Mouse (Mus musculus) lung, postnatal 0 days (tissue): ENCODE measurements around the gene Gdpd3. TPM values are rescaled to one million over a fixed set of nuclear protein-coding genes. Genes with fewer than 3 reads are reported as not detected.

Experiments used
- ATAC-seq: fragments of 200-750 bp; cut with Nextera tagmentation; 2 replicates; pipeline ENCODE4 v1.8.0; 2017; ENCODE audit warnings: moderate library complexity
- DNase-seq: peaks from one replicate; pipeline ENCODE4 v3.0.0-alpha.2; 2016; ENCODE audit warnings: low spot score
- H3K27ac ChIP-seq: fragments of 300-500 bp; sonication (generic); 2 replicates; pipeline ENCODE4 v1.5.1; 2014; ENCODE audit warnings: antibody characterized with exemption, mild to moderate bottlenecking, low read length, mixed read lengths
- H3K27me3 ChIP-seq: fragments of 300-500 bp; sonication (generic); replicated peaks from 2 replicates; pipeline ENCODE4 v1.6.1; 2014; ENCODE audit warnings: low read length, mixed read lengths; ENCODE audit not compliant: insufficient read depth
- H3K36me3 ChIP-seq: fragments of 300-500 bp; sonication (generic); 2 replicates; pipeline ENCODE4 v1.6.1; 2014; ENCODE audit warnings: low read length, mixed read lengths; ENCODE audit not compliant: insufficient read depth
- H3K4me1 ChIP-seq: fragments of 300-500 bp; sonication (generic); 2 replicates; pipeline ENCODE4 v1.6.1; 2014; ENCODE audit warnings: antibody characterized with exemption, low read depth, low read length, mixed read lengths; ENCODE audit not compliant: insufficient read depth
- H3K4me2 ChIP-seq: fragments of 300-500 bp; sonication (generic); replicated peaks from 2 replicates; pipeline ENCODE4 v1.6.1; 2014; ENCODE audit warnings: low read depth, mild to moderate bottlenecking, low read length, moderate library complexity, mixed read lengths
- H3K4me3 ChIP-seq: fragments of 300-500 bp; sonication (generic); 2 replicates; pipeline ENCODE4 v1.5.1; 2014; ENCODE audit warnings: low read depth, low read length
- H3K9ac ChIP-seq: fragments of 300-500 bp; sonication (generic); replicated peaks from 2 replicates; pipeline ENCODE4 v1.6.1; 2014; ENCODE audit warnings: low read depth, mild to moderate bottlenecking
- H3K9me3 ChIP-seq: fragments of 300-500 bp; sonication (generic); 2 replicates; pipeline ENCODE4 v1.6.1; 2016; ENCODE audit warnings: low read length, mixed read lengths
- CTCF ChIP-seq: IDR thresholded peaks from 2 replicates; pipeline ENCODE4 v1.5.1; 2016; ENCODE audit warnings: antibody characterized with exemption, mild to moderate bottlenecking
- EP300 ChIP-seq: IDR thresholded peaks from 2 replicates; pipeline ENCODE4 v1.6.1; 2016; ENCODE audit warnings: antibody characterized with exemption, mild to moderate bottlenecking, control low read depth
- WGBS: fragments of 180-500 bp; shearing (Covaris S2); extraction: QIAGEN DNeasy Blood & Tissue Kit; methylation state at CpG from one replicate; pipeline ENCODE4 v1.1.7; 2014; 5-methylcytosine and 5-hydroxymethylcytosine counted together
- polyA plus RNA-seq: library from polyadenylated mRNA; unstranded; fragments of >200 nt; fragmentation: Nextera tagmentation; extraction: Ambion mirVana; gene quantifications from 2 replicates; pipeline ENCODE4 v1.2.1, GENCODE M21; 2015

The Gdpd3 gene
- polyA plus RNA-seq, 1 experiment from 2014 or later, result 3.4 TPM

GRCm38 (mm10) chr7:126780971-126781635 lies 15.0 kb downstream of the Gdpd3 start, which contains the start of gene Tbx6:
Tbx6 (plus strand) TSS chr7:126781483.
- DNase-seq, result no peak
- 11% methylated on average over 22 of the region's 22 CpGs for WGBS
- TF ChIP-seq CTCF (no peak), EP300 (no peak)
- H3K9me3 ChIP-seq, result no peaks in the 10 kb centered on the region
- peak within 1 kb of the TSS; percentile 28 for H3K4me3 ChIP-seq
- peaks cover 11% of the 10 kb centered on the region for H3K36me3 ChIP-seq
- ATAC-seq, result no peak
- peak within 1 kb of the TSS; percentile 72 for H3K4me2 ChIP-seq
- peaks cover 26% of the 10 kb centered on the region for H3K4me1 ChIP-seq
- no peak within 1 kb of the TSS for H3K27ac ChIP-seq
- H3K27me3 ChIP-seq, result no peaks in the 10 kb centered on the region
- H3K9ac ChIP-seq, result 0 out of 2 replicates have a peak within 1 kb of the TSS, but pooled peaks have one; percentile 16

DNA sequence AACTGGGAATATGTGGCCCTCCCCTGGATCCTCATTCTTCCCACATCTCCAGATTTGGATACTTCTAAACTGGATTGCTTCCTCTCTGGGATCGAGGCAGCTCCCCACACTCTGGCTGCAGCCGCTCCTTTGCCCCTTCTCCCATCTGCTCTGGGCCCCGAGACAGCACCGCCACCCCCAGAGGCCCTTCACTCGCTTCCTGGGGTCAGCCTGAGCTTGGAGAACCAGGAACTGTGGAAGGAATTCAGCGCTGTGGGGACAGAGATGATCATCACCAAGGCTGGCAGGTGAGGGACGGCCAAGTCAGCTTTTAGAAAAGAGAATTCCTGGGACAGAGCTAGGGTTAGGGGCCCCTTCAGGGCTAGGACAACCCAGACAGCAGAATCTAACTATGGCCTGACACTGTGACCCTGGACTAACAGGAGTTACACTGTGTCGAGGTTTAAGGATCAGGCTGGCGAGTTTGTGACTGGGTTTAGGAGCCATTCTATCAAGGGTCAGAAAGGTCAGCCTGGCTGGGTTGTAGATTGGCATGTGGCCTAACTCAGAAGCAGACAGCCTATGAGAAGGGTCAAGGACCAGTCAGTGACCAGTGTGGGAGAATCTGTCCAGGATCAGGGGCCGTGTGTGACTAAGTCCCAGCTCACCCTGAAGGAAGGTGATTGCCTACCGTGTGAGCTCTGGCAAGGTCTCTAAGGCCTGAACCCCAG lies 15.7 kb downstream of the Gdpd3 start:
- ATAC-seq (no peak), DNase-seq (no peak)
- no peak overlapping the region for H3K27ac ChIP-seq
- WGBS, result 47% methylated on average over 11 of the region's 11 CpGs
- H3K9me3 ChIP-seq, result no peaks in the 10 kb centered on the region
- peak overlapping the region; percentile 72; the same call in 1 of the 2 replicates for H3K4me2 ChIP-seq
- H3K4me3 ChIP-seq, result no peak overlapping the region
- TF ChIP-seq CTCF, result no peak
- no peak for TF ChIP-seq EP300
- H3K36me3 ChIP-seq, result peaks cover 18% of the 10 kb centered on the region
- H3K9ac ChIP-seq, result no peak overlapping the region
- no peaks in the 10 kb centered on the region for H3K27me3 ChIP-seq
- H3K4me1 ChIP-seq, result peaks cover 26% of the 10 kb centered on the region

DNA sequence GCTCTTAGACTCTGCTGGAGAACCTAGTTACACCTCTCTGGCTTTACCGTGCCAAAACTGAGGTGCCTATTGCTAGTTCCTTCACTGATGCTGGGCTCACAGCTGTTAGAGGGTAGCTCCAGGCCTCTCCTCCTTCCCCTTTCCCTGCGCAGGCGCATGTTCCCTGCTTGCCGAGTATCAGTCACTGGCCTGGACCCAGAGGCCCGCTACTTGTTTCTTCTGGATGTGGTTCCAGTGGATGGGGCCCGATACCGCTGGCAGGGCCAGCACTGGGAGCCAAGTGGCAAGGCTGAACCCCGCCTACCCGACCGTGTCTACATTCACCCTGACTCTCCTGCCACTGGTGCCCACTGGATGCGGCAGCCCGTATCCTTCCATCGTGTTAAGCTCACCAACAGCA lies 16.6 kb downstream of the Gdpd3 start:
- no peak for DNase-seq
- TF ChIP-seq EP300 (no peak), CTCF (no peak)
- H3K9me3 ChIP-seq, result no peaks in the 10 kb centered on the region
- H3K27me3 ChIP-seq, result no peaks in the 10 kb centered on the region
- H3K4me2 ChIP-seq, result no peak overlapping the region
- no peak overlapping the region for H3K27ac ChIP-seq
- 73% methylated on average over 13 of the region's 13 CpGs for WGBS
- H3K36me3 ChIP-seq, result peaks cover 27% of the 10 kb centered on the region
- no peak for ATAC-seq
- no peak overlapping the region for H3K9ac ChIP-seq
- no peak overlapping the region for H3K4me3 ChIP-seq
- H3K4me1 ChIP-seq, result peaks cover 21% of the 10 kb centered on the region

GRCm38 (mm10) chr7:126784469-126784868 lies 18.3 kb downstream of the Gdpd3 start:
- Histone ChIP-seq H3K27ac (no peak overlapping the region), H3K9ac (no peak overlapping the region), H3K4me1 (peaks cover 15% of the 10 kb centered on the region), H3K4me3 (no peak overlapping the region), H3K9me3 (no peaks in the 10 kb centered on the region), H3K27me3 (no peaks in the 10 kb centered on the region), H3K4me2 (no peak overlapping the region), H3K36me3 (peaks cover 33% of the 10 kb centered on the region)
- DNase-seq (no peak), ATAC-seq (no peak)
- TF ChIP-seq EP300 (no peak), CTCF (no peak)
- WGBS, result 75% methylated on average over 6 of the region's 7 CpGs

- DNase-seq (no peak), ATAC-seq (no peak)
- Histone ChIP-seq H3K4me3 (no peak overlapping the region), H3K27ac (no peak overlapping the region), H3K9me3 (no peaks in the 10 kb centered on the region), H3K36me3 (peaks cover 39% of the 10 kb centered on the region), H3K9ac (no peak overlapping the region), H3K4me2 (no peak overlapping the region), H3K27me3 (no peaks in the 10 kb centered on the region), H3K4me1 (peaks cover 12% of the 10 kb centered on the region)
- 74% methylated on average over 4 of the region's 4 CpGs for WGBS
- TF ChIP-seq CTCF, result no peak
- TF ChIP-seq EP300, result no peak
These were observed 18.9 kb downstream of the Gdpd3 start for GRCm38 (mm10) chr7:126785056-126785455.

- TF ChIP-seq EP300, result no peak
- no peak for TF ChIP-seq CTCF
- peaks cover 6% of the 10 kb centered on the region for H3K4me1 ChIP-seq
- H3K4me2 ChIP-seq, result no peak overlapping the region
- 91% methylated on average over 14 of the region's 14 CpGs for WGBS
- H3K36me3 ChIP-seq, result peaks cover 40% of the 10 kb centered on the region
- H3K27ac ChIP-seq, result no peak overlapping the region
- no peak for ATAC-seq
- no peak for DNase-seq
- no peaks in the 10 kb centered on the region for H3K9me3 ChIP-seq
- no peak overlapping the region for H3K9ac ChIP-seq
- no peak overlapping the region for H3K4me3 ChIP-seq
- H3K27me3 ChIP-seq, result no peaks in the 10 kb centered on the region
These were observed 20.0 kb downstream of the Gdpd3 start for GRCm38 (mm10) chr7:126786142-126786541.
